In the genomic region with DNA sequence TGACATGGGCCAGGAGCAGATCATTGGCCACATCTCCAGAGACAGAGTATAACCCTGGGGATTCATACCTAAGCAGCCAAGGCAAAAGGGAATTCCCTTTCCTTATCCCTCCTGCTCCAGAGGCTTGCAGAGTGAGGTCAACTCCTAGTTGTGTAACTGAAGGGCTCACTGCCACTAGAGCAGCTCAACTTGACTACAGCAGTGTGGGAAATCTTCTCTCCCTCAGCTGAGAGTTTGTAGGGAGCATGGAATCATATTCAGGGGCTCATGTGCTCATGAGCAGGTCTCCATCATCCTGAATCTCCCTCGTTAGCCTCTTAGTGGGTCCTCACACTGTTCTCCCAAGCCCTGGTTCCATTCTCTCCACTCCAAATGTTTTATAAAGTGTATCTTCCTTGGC, we compare ENCODE assay signal across 16 mouse cellular contexts. TPM values are rescaled to one million over a fixed set of nuclear protein-coding genes. Genes with fewer than 3 reads are reported as not detected.
"Had no signal": no experiment of that assay in that cellular context is flagged by ENCODE, and none has a peak within 500 bp of the region (broad histone marks: within the 10 kb centered on the region; RNA-seq: fewer than 3 reads in every experiment).

No protein-coding gene starts in this region.

RNA-seq across cellular contexts. Expression of a gene that starts 15.7 kb away (rescaled TPM):
- total RNA-seq: heart, postnatal 10 days; heart, postnatal 14 days; heart, postnatal 25 days; heart, postnatal 36 days; heart, postnatal 4 days; hematopoietic stem cell, adult 5-6 weeks; hindbrain, postnatal 0 days; layer of hippocampus, adult 18-20 months; layer of hippocampus, adult 2 months; layer of hippocampus, adult 8-10 months; layer of hippocampus, postnatal 10 days; layer of hippocampus, postnatal 14 days; layer of hippocampus, postnatal 25 days; layer of hippocampus, postnatal 36 days; left cerebral cortex, adult 18-20 months; left cerebral cortex, adult 2 months had no signal

RNA-seq across cellular contexts. Expression of a gene that starts 24.8 kb away (rescaled TPM):
- total RNA-seq: heart, postnatal 10 days; heart, postnatal 14 days; heart, postnatal 25 days; heart, postnatal 36 days; heart, postnatal 4 days; hematopoietic stem cell, adult 5-6 weeks; hindbrain, postnatal 0 days; layer of hippocampus, adult 18-20 months; layer of hippocampus, adult 2 months; layer of hippocampus, adult 8-10 months; layer of hippocampus, postnatal 10 days; layer of hippocampus, postnatal 14 days; layer of hippocampus, postnatal 25 days; layer of hippocampus, postnatal 36 days; left cerebral cortex, adult 2 months had no signal
